7 mouse cellular contexts compared by ENCODE assay signal in genomic region chr17:80017389-80017788, GRCm38 (mm10). TPM values are rescaled to one million over a fixed set of nuclear protein-coding genes. Genes with fewer than 3 reads are reported as not detected.
A peak's percentile ranks its signal among the peaks of the same experiment; 100 is the strongest.
DNase-seq lines count a peak whose midpoint lies in the region; ATAC-seq and TF ChIP-seq lines count a peak whose summit lies in the region.

No protein-coding gene starts in this region.

- 33% methylated on average over 12 of the region's 12 CpGs for WGBS in liver, embryonic 14.5 days (ENCODE audit: insufficient replicate concordance)

- H3K9ac ChIP-seq in liver, embryonic 14.5 days (replicated peaks) = no peak overlapping the region

- H3K4me3 ChIP-seq in liver, embryonic 14.5 days (ENCODE audit: insufficient read depth in 1 of 2, low read depth in 2 of 2, low read length in 2 of 2) = no peak overlapping the region

- no peaks in the 10 kb centered on the region for H3K27me3 ChIP-seq in liver, embryonic 14.5 days (ENCODE audit: control insufficient read depth, insufficient read depth, low read length)

- 0 out of 2 replicates have a peak, but pooled peaks have one; percentile 11 for ATAC-seq in liver, embryonic 14.5 days (ENCODE audit: insufficient read depth)

- peaks cover 18 to 34% of the 10 kb centered on the region in 2 experiments for H3K4me1 ChIP-seq in liver, embryonic 14.5 days (replicated peaks; ENCODE audit: control insufficient read depth in 2 of 2, insufficient read depth in 2 of 2, low read length in 1 of 2)

- TF ChIP-seq CTCF in liver, embryonic 14.5 days (IDR thresholded peaks at IDR 0.05; ENCODE audit: low read depth) = peak; percentile 93

- 0 out of 2 replicates have a peak overlapping the region, but pooled peaks have one; percentile 22 for H3K4me2 ChIP-seq in liver, embryonic 14.5 days (ENCODE audit: low read depth)

- no peak overlapping the region for H3K27ac ChIP-seq in liver, embryonic 14.5 days

- peak; percentile 11 to 37 for DNase-seq in urinary bladder, postnatal 36 days (ENCODE audit: low spot score in 2 of 2)
- no peak for DNase-seq in urinary bladder, postnatal 10 days (ENCODE audit: low spot score)
- peak; percentile 79 for DNase-seq in adrenal gland, postnatal 14 days
- DNase-seq in embryo, embryonic 10.5 days (ENCODE audit: low spot score) = peak; percentile 84
- peak; percentile 73 for DNase-seq in kidney, adult 9 months
- peak; percentile 48 to 56 (median 51) for DNase-seq in liver, embryonic 14.5 days (ENCODE audit: low read depth in 3 of 3, low spot score in 3 of 3)
- DNase-seq in right cerebral cortex, postnatal 10 days (ENCODE audit: low spot score in 2 of 2) = peak; percentile 71 to 75

- no peaks in the 10 kb centered on the region for H3K36me3 ChIP-seq in liver, embryonic 14.5 days (replicated peaks; ENCODE audit: control insufficient read depth, insufficient read depth, low read depth)

- no peaks in the 10 kb centered on the region for H3K9me3 ChIP-seq in liver, embryonic 14.5 days (ENCODE audit: control insufficient read depth, low read length)

- TF ChIP-seq EP300 in liver, embryonic 14.5 days (IDR thresholded peaks at IDR 0.05; ENCODE audit: low read depth) = no peak

RNA-seq across cellular contexts. Expression of gene Hnrnpll, which starts 44.7 kb away (rescaled TPM):
- 50.6 and 54.1 TPM in 2 replicates for total RNA-seq in adrenal gland, postnatal 14 days (2021)
- 16.2 and 23.5 TPM in 2 replicates for polyA plus RNA-seq in liver, embryonic 14.5 days (2012; rRNA removed)
- polyA plus RNA-seq in liver, embryonic 14.5 days (2014; fragmentation: Nextera tagmentation; extraction: Ambion mirVana) = 23.1 and 23.9 TPM in 2 replicates
